Mouse (Mus musculus): ENCODE measurements around the gene Ddx31. TPM values are rescaled to one million over a fixed set of nuclear protein-coding genes. Genes with fewer than 3 reads are reported as not detected.

Gene Ddx31
- polyA plus RNA-seq, 1 experiment, result 10.5 TPM

GRCm38 (mm10) chr2:28893526-28893925 is 53.3 kb downstream of the Ddx31 start:
- TF ChIP-seq POLR2A (IDR thresholded peaks at IDR 0.05; ENCODE audit: borderline replicate concordance, low read depth, low read length) (no peak), CTCF (IDR thresholded peaks at IDR 0.05; ENCODE audit: low read depth, low read length) (no peak)
- Histone ChIP-seq H3K4me3 (ENCODE audit: insufficient read depth, low read length) (no peak overlapping the region), H3K4me1 (ENCODE audit: control insufficient read depth, insufficient read depth, low read length) (no peaks in the 10 kb centered on the region), H3K27ac (ENCODE audit: insufficient read depth, low read depth, low read length) (no peak overlapping the region)

- no peak overlapping the region for H3K4me3 ChIP-seq (ENCODE audit: insufficient read depth, low read length)
- no peaks in the 10 kb centered on the region for H3K4me1 ChIP-seq (ENCODE audit: control insufficient read depth, insufficient read depth, low read length)
- H3K27ac ChIP-seq (ENCODE audit: insufficient read depth, low read depth, low read length), result no peak overlapping the region
- TF ChIP-seq POLR2A (IDR thresholded peaks at IDR 0.05; ENCODE audit: borderline replicate concordance, low read depth, low read length) (no peak), CTCF (IDR thresholded peaks at IDR 0.05; ENCODE audit: low read depth, low read length) (no peak)
Measured at GRCm38 (mm10) chr2:28895876-28896275, 55.7 kb downstream of the Ddx31 start.

DNA sequence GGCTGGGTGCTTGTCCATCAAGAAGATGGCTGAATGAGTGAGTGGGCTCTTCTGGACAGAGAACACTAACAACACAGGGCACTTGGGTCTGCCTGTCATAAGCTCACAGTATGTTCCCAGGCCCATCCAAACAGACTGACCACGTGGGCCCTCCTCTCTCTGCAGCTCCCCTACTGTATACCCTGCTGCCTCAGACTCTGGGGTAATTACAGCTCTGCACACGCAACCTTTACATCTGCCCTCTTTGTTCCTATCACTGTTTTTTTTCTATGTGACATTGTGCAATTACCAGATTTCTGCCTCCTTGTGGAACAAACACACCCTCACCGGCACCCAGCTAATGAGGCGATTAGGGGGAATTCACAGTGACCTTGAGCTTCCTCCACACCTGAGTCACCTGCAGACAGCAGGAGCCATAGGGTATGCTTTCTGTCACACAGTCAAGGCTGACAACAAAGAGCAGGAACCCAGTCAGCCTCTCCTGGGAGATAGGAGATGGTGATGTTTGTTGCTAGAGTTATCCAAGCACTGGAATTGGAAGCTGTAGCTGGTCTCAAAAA is 57.2 kb downstream of the Ddx31 start:
- TF ChIP-seq POLR2A (IDR thresholded peaks at IDR 0.05; ENCODE audit: borderline replicate concordance, low read depth, low read length), result no peak
- TF ChIP-seq CTCF (IDR thresholded peaks at IDR 0.05; ENCODE audit: low read depth, low read length), result no peak
- H3K27ac ChIP-seq (ENCODE audit: insufficient read depth, low read depth, low read length), result no peak overlapping the region
- H3K4me3 ChIP-seq (ENCODE audit: insufficient read depth, low read length), result no peak overlapping the region
- no peaks in the 10 kb centered on the region for H3K4me1 ChIP-seq (ENCODE audit: control insufficient read depth, insufficient read depth, low read length)

DNA sequence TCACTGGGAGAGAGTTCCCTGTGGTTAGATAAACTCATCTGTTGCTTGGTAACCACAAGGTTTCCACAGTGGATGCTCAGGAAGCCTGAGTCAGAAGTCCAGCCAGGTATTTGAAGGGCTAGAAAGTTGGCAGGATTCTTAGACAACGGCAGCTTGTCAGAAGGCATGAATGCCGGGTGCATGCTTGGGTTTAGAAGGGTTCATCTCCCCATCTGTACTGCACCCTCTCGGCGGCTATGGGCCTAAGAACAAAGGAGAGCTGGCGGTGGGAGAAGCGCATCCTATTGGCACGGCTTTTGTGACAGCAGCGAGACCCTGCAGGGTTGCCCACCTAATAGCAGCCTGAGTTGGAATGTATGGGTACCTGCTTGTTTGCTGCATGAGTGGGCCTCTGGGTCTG is 62.1 kb downstream of the Ddx31 start:
- Histone ChIP-seq H3K4me3 (ENCODE audit: insufficient read depth, low read length) (no peak overlapping the region), H3K4me1 (ENCODE audit: control insufficient read depth, insufficient read depth, low read length) (no peaks in the 10 kb centered on the region), H3K27ac (ENCODE audit: insufficient read depth, low read depth, low read length) (no peak overlapping the region)
- no peak for TF ChIP-seq POLR2A (IDR thresholded peaks at IDR 0.05; ENCODE audit: borderline replicate concordance, low read depth, low read length)
- no peak for TF ChIP-seq CTCF (IDR thresholded peaks at IDR 0.05; ENCODE audit: low read depth, low read length)

- H3K27ac ChIP-seq (ENCODE audit: insufficient read depth, low read depth, low read length), result no peak overlapping the region
- no peak overlapping the region for H3K4me3 ChIP-seq (ENCODE audit: insufficient read depth, low read length)
- no peaks in the 10 kb centered on the region for H3K4me1 ChIP-seq (ENCODE audit: control insufficient read depth, insufficient read depth, low read length)
- TF ChIP-seq CTCF (IDR thresholded peaks at IDR 0.05; ENCODE audit: low read depth, low read length) (no peak), POLR2A (IDR thresholded peaks at IDR 0.05; ENCODE audit: borderline replicate concordance, low read depth, low read length) (no peak)
Measured at GRCm38 (mm10) chr2:28903871-28904270, 63.7 kb downstream of the Ddx31 start.

DNA sequence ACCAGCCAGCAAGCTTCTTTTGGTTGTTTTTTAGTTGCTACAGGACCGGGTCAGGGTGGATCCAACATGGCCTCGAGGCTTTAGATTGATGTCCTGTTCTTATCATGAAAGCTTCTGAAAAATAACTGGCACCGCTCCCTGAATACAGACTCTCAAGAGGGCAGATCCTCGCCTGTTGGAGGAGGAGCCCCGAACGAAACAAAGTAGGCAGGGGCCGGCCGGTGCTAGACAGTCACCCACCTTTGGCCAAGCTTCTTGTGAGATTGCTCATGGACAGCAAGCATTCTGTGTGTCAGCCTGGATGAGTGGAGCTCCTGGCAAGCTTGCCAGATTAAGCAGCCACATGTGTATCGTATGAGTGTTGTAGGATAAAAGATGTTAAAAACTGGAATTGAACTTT is 64.6 kb downstream of the Ddx31 start:
- H3K4me1 ChIP-seq (ENCODE audit: control insufficient read depth, insufficient read depth, low read length), result no peaks in the 10 kb centered on the region
- no peak overlapping the region for H3K4me3 ChIP-seq (ENCODE audit: insufficient read depth, low read length)
- TF ChIP-seq POLR2A (IDR thresholded peaks at IDR 0.05; ENCODE audit: borderline replicate concordance, low read depth, low read length) (no peak), CTCF (IDR thresholded peaks at IDR 0.05; ENCODE audit: low read depth, low read length) (no peak)
- H3K27ac ChIP-seq (ENCODE audit: insufficient read depth, low read depth, low read length), result no peak overlapping the region

- no peak for TF ChIP-seq CTCF (IDR thresholded peaks at IDR 0.05; ENCODE audit: low read depth, low read length)
- Histone ChIP-seq H3K4me1 (ENCODE audit: control insufficient read depth, insufficient read depth, low read length) (no peaks in the 10 kb centered on the region), H3K27ac (ENCODE audit: insufficient read depth, low read depth, low read length) (no peak overlapping the region), H3K4me3 (ENCODE audit: insufficient read depth, low read length) (no peak overlapping the region)
Measured at GRCm38 (mm10) chr2:28905561-28905960, 65.4 kb downstream of the Ddx31 start.

- no peak for TF ChIP-seq CTCF (IDR thresholded peaks at IDR 0.05; ENCODE audit: low read depth, low read length)
- no peak for TF ChIP-seq POLR2A (IDR thresholded peaks at IDR 0.05; ENCODE audit: borderline replicate concordance, low read depth, low read length)
- no peaks in the 10 kb centered on the region for H3K4me1 ChIP-seq (ENCODE audit: control insufficient read depth, insufficient read depth, low read length)
Measured at GRCm38 (mm10) chr2:28907691-28908388, 67.6 kb downstream of the Ddx31 start.

DNA sequence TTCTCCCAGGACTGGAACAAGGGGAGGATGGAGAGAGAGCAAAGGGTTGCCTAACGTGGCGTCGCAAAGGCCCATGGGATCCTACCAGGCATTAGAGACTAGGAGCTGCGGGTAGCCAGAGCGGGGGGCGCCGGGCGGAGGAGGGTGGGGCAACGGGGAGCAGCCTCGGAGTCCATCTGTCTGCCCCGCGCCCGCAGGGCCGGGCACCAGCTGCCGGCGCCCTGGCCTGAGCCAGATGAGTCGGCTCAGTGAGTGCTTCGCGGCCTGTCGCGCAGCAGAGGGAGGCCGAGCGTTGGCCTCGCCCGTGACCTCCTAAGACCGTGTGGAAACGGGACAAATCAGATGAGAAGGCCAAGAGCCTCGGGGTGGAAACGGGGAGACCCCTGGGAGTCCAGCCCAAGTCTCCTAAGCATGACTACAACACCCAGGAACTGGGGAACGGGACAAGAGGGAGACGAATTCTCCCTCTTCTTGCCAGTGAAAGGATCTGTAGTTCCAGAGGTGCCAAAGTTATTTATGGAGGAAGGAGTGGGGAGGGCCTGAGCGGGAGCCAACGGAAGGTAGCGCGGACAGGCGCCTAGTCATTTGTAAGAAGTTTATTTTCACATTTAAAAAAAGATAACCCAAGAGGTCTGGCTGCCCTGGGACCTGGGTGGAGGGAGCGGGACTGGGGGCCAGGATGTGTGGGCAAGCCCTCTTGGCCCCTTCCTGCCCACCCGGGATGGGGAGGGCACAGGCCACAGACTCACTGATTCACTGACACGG is 68.4 kb downstream of the Ddx31 start:
- TF ChIP-seq CTCF (IDR thresholded peaks at IDR 0.05; ENCODE audit: low read depth, low read length) (no peak), POLR2A (IDR thresholded peaks at IDR 0.05; ENCODE audit: borderline replicate concordance, low read depth, low read length) (no peak)
- Histone ChIP-seq H3K4me1 (ENCODE audit: control insufficient read depth, insufficient read depth, low read length) (no peaks in the 10 kb centered on the region), H3K27ac (ENCODE audit: insufficient read depth, low read depth, low read length) (no peak overlapping the region), H3K4me3 (ENCODE audit: insufficient read depth, low read length) (no peak overlapping the region)

More at GRCm38 (mm10) chr2:28907691-28908388, 67.6 kb downstream of the Ddx31 start:
- no peak overlapping the region for H3K27ac ChIP-seq (ENCODE audit: insufficient read depth, low read depth, low read length)
- no peak overlapping the region for H3K4me3 ChIP-seq (ENCODE audit: insufficient read depth, low read length)

Data from bone marrow macrophage, adult 2 months (primary cell).